Mouse (Mus musculus) urinary bladder, adult 18-20 months (tissue): ENCODE results near the gene Gpr146.
A peak's percentile ranks its signal among the peaks of the same experiment; 100 is the strongest.

ENCODE experiments used
- DNase-seq, 2 experiments: peaks; one replicate each; pipeline ENCODE4 v3.0.0; 2022; ENCODE audit warnings: low spot score in 2 of 2, mixed read lengths in 2 of 2

The Gpr146 gene

GRCm38 (mm10) chr5:139358653-139359052 is 18.8 kb upstream of the Gpr146 start:
- no peak for DNase-seq

DNA sequence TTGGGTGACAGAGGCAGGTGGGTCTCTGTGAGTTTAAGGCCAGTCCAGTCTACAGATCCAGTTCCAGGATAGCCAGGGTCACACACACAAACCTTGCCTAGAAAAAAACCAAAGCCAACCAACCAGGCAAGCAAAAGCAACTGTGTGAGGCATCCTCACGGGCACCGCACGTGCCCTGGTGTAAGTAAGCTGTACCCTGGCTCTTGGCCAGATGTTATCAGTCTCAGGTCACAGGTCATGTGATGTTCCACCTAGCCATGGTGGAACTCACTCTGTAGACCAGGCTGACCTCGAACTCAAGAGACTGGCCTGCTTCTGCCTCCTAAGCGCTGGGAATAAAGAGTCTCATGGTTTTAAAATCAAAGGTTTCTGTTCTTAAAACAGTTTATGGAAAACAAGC is 18.3 kb upstream of the Gpr146 start:
- DNase-seq = no peak

DNA sequence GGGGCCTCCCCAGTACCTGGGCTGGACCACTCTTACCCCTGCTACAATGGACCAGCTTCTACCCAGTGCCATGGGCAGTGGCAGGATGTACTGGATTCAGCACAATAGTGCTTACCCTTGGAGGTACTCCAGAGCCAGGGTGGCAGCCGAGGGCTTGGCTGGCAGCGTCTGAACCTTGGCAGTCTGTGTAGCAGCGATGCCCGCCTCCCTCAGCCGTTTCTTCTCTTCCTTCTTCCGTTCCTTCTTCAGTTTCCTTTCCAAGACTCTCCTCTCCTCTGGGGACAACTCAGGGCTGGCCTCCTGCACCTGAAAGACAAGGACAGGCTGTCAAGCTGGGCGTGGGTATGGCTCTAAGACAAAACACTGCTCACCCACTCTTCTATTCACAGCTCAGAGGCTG is 13.6 kb upstream of the Gpr146 start:
- DNase-seq = no peak

DNA sequence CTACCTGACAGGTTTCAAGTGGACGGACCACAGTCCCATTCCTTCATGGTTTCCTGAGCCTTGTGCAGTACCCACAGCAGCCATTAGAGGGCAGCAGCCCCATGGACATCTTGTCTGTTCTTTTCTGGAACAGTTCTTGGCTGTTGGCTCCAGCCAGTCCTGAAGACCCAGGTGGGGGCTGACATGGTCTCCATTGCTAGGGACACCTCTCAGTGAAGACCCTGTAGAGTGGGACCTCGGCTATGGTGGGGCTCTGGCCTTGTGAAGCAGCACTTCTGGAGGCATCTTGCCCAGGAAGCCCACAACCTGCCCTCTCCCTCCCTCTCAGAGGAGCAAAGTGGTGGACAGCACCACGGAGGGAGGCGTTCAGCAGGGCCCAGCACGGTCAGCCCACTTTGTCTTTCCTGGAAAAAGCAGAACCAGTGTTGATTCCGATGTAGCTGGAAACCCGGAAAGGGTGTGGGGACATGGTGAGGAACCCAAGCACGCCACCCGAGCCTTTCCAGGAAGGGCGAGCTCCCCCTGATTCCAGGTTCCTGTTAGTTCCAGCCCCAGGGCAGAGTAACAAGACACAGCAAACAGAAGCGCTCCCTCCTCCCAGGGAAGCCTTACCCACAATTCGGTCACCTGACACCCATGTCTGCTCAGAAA is 13.1 kb upstream of the Gpr146 start:
- peak; percentile 80 to 94 for DNase-seq

DNA sequence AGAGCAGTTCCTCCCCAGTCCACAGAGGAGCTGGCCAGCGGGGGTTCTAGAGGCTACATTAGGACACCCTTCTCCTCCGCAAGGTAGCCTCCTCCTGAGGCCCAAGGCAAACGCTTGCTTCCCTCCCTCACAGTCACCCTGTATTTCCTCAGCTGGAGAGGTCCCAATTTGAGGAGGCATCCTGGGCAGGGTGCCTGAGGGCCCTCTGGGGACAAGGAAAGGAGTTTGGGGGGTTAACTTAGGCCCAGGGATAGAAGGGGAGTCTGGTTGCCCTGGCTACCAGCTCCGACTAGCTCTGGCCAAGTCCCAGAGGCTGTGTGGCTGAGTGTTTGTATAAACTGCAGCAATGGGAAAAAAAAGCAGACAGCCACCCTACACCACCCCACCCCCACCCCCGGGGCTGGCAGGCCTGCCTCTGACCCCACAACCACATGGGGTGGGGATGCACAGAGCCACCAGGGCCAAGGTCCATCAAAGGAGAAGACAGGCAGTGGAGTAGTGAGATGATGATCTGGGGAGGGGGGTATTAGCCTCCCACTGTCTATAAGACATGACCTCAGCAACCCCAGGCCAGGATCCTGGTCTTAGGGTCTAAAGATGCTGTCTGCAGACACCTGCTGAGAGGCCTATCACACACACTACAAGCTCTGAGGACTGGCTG is 12.5 kb upstream of the Gpr146 start:
- DNase-seq = peak in 1 of 2 experiments; percentile 47

- DNase-seq = no peak
Measured at GRCm38 (mm10) chr5:139365827-139366226, 11.7 kb upstream of the Gpr146 start.

DNA sequence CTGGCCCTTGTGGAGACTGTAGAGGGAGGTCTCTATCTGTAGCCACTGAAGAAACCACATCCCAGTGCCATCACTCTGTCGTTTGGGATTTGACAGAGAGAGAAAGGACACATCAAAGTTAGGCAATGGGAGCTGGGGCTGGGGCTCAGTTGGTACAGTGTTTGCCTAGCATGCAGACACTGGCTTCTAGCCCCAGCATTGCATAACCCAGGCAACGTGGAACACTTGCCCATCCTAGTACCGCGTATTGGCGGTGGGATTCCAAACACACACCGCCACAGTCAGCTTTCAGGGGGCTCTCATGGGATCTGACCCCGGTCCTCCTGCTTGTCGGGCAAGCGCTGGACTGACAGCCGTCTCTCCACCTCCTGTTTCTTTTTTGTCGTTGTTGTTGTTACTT is 11.0 kb upstream of the Gpr146 start:
- no peak for DNase-seq

DNA sequence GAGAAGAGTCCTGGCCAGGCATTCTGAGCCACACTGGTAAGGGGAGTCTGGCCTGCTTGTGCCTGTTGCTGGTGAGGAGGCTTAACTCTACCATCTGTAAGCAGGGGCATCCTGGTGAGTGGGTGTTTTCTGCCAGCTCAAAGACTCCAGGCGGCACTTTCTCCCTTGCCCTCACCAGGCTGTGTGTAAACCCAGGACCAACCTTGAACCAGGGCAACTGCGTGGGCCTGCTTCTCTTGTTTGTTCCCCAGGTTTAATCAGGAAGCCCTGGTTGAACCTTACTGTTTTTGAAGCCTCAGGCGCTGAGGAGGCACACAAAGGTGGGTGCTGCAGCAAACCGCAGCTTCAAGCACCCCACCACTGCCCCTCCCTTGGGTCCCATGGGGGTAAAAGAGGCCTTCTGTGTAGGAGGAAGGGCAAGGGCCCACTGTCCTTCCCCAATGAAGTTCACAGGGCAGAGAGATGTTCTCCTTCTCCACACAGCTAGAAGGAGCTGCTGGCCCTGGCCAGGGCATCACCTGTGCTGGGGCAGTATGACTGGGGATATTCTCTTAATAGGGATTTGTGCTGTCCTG is 9.5 kb upstream of the Gpr146 start:
- DNase-seq = no peak

DNA sequence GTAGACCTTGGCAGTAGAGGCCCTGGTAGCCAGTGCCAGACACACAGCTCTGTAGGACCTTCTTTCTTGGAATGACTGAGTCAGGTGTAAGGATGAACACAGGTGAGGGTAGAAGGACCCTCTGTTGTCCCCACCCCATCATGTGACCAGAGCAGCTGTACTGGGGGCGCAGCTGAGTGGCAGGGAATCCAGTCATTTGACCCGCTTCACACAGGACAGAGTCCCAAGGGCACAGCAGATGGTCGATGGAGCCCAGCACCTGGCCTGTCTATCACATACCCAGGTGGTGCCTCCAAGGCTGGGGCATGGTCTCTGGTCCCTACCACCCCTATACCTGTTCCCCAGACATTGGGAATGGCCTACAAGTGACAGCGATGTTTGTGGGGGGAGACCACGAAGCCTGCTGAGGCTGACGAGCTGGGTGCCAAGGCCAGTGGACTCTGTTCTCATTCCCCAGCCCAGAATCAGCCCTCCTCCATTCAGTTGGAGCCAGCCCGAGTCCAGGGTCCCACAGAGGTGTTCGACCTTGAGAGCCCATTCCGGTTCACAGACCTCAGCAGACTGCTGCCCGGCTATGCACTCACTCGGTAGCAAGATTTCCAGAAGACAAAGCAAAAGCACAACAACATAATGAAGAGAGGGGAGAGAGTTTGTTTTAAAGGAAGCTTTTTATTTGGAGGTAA is 8.7 kb upstream of the Gpr146 start:
- no peak for DNase-seq

DNA sequence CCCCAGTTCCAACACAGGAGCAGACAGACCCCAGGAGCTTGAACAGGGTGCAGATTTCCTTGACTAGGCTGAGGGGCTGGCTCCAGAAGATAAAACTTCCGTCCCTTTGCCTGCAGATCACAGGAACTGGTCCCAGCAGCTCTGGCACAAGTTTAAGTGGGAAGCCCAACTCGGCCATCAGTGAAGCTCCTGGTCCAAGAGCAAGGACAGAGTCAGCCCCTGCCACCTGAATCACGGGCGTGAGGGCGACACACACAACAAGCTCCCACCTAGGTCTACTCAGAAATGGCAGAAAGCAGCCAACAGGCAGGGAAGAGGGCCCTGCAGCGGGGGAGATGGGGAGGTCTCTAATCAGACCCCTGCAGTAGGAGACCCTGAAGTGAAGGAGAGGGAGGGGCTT is 7.2 kb upstream of the Gpr146 start:
- no peak for DNase-seq

DNA sequence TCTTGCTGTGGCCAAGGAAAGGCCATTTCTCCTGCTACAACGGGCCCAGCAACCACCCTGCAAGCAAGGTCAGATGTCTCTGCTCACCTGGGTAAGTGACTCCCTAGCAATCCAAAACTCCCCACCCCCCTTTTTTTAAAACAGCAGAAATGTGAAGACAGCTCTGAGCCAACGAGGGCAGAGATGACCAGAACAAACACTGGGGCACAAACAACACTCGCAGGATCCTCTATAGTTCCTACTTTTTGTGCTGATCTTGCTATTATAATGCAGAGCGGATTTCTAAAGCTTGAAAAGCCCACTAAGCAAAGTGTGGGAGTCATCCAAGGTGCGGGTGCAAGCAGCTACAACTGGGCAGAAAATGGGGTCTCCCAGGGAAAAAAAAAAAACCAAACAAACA is 6.4 kb upstream of the Gpr146 start:
- no peak for DNase-seq

DNA sequence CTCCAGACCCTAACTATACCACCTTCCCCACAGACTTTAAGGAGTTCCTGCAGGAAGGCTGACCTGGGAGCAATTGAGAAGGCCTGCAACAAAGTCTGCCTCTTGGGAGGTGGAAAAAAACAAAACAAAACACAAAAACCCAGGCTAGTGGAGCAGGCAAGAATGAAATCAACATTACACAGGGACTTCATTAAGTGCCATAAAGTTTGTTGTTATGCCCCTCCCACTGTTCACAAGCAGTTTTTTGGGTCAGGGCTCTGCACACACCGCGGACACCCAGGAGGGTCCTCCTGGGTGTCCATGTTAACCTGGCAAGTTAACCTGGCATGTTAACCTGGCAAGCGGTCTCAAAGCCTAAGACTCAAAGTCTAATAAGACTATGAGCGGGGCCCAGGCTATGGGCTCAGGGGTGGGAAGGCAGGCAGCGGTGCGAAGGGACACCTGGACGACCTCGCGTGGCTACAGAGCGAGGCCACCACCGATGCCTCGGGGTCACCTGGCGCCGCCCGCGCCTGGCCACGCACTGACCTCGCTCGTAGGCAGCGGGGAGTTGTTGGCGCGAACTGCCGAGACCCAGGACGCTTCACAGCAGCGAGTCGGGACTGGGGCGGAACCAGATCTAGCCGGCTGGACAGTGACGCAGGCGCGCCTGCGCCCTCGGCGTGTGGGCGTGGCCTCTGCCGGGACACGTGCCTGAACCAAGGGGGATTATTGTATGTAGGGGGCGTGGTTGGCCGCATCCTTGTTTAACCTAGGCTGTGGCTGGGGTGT is 5.7 kb upstream of the Gpr146 start:
- peak; percentile 86 to 91 for DNase-seq

DNA sequence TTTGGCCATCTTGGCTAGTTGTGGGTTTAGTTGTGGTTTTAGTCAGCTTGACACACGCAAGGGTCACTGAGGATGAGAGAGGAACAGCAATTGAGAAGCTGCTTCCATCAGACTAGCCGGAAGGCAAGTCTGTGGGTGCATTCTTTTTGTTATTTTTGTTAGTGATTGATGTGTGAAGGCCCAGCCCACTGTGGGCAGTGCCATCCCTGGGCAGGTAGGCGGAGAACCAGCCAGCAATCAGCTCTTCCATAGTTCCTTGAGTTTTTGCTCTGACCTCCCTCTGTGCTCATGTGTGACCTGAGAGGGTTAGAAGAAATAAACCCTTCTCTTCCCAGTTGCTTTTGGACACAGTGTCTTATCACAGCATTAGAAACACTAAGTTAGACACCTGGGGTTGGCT is 4.4 kb upstream of the Gpr146 start:
- DNase-seq = no peak

GRCm38 (mm10) chr5:139373889-139374444 is 3.5 kb upstream of the Gpr146 start:
- no peak for DNase-seq

GRCm38 (mm10) chr5:139374841-139375240 is 2.7 kb upstream of the Gpr146 start:
- DNase-seq = no peak

DNA sequence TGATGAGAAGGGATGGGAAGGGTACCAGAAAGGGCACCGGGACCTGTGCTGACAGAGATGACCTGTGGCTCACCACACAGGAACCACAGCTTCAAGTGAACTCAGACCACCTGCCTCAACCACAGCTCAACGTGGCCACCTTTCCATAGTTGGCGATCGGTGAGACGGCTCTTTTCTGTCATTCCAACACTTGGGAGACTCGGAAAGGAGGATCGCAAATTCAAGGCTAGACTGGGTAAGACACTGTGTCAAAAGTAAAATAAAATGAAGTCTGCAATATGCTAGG is 717 bp downstream of the Gpr146 start:
- DNase-seq = no peak

GRCm38 (mm10) chr5:139378986-139379629 is 1.6 kb downstream of the Gpr146 start:
- DNase-seq = peak in 1 of 2 experiments; percentile 56

DNA sequence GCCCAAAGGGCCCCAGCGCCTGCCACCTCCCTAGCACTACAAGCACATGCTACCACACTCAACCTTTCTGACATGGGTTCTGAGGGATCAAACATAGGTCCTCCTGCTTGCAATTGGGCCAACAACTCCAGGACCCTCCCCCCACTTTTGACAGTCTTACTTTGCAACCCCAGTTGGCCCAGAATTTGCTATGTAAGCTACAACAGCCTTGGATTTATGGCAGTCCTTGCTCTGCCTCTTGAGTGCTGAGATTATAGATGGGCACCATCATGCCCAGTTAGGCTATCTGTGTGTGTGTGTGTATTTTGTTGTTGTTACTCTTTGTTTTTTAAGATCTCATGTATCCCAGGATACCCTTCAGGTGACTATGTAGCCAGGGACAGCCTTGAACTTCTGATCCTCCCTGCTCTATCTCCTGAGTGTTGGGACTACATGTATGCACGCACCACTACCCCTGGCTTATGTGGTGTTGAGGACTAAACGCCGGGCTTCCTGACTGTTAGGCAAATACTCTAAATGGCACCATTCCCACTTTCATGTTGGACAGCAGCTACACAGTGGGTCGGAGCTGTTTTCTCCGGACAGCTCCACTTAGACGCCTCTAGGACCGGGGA is 2.4 kb downstream of the Gpr146 start:
- DNase-seq = no peak

DNA sequence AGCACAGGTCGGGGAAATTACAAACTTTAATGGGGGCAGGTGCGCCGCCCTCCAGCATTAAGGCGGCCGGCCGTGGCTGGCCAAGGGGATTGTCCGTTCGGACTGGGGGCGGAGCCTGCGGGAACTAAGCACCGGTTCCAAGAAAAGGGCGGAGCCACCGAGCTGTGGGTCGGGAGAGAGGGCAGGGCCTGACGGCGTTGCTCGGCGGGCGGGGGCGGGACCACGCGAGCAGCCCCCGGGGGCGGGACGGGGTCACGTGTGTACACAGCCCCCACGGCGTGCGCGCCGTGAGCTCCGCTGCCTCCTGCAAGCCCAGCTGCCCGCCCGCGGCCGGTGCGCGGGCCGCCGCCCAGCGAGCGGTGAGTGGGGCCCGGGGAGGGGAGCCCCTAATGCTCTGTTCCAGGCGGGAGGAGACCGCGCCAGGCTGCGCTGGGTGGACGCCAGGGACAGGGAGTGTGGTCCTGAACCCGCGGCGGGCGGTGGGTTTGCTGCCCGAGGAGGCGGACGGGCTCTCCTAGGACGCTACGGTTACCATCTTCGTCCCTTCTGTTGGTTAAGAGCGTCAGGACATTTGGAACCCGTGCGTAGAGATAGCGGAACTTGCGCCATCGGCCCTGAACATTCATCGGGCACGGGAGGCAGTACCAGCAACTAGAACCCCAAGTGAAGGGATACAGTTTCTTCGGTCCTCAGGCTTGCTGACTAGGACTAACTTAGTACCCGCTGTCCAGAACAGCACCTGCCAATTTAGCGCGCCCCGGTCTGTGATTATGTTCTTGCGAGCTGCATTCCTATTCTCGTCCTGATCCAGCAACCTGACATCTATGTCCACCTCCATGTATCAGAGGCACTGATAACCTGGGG is 3.1 kb downstream of the Gpr146 start:
- DNase-seq = peak; percentile 82 to 93
